Mouse (Mus musculus) ovary, postnatal 36 days (tissue): ENCODE measurements around the gene Grid2.
A peak's percentile ranks its signal among the peaks of the same experiment; 100 is the strongest.

Experiments
- DNase-seq: peaks from one replicate; pipeline ENCODE4 v3.0.0; 2022; ENCODE audit warnings: low spot score, mixed read lengths

Grid2 gene

DNA sequence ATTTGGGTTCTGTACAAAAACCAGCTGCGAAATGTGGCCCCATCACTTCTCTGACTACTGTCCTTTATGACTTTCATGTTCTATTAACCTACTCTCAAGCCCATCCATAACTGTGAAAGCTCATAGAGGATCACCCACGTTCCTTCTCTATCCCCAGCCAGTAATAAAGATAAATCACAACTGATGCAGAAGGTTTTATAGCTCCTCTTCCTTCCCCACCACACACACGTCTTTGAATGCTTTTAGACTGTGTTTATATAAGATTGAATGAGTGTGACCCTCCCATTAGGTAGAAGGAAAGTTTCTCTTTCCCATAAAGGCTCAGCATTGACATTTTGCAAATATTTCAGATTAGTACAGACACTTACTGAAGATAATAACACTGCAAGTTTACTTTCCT lies 1350.1 kb downstream of the Grid2 start:
- DNase-seq: no peak

DNA sequence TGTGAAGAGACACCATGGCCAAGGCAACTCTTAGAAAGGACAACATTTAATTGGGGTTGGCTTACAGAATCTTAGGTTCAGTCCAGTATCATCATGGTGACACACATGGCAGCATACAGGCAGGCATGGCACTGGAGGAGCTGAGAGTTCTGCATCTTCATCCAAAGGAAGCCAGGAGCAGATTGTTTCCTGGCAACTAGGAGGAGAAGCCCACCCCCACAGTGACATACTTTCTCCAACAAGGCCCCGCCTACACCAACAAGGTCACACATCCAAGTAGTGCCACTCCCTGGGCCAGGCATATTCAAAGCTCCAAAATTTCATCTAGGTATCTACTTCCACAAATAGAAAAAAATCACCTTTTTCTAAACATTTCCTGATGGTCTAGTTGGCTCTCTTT lies 1351.4 kb downstream of the Grid2 start:
- no peak for DNase-seq

- DNase-seq: no peak
These were observed 1352.3 kb downstream of the Grid2 start for GRCm38 (mm10) chr6:64607942-64608341.

- DNase-seq: no peak
These were observed 1361.2 kb downstream of the Grid2 start for GRCm38 (mm10) chr6:64616843-64617242.

DNA sequence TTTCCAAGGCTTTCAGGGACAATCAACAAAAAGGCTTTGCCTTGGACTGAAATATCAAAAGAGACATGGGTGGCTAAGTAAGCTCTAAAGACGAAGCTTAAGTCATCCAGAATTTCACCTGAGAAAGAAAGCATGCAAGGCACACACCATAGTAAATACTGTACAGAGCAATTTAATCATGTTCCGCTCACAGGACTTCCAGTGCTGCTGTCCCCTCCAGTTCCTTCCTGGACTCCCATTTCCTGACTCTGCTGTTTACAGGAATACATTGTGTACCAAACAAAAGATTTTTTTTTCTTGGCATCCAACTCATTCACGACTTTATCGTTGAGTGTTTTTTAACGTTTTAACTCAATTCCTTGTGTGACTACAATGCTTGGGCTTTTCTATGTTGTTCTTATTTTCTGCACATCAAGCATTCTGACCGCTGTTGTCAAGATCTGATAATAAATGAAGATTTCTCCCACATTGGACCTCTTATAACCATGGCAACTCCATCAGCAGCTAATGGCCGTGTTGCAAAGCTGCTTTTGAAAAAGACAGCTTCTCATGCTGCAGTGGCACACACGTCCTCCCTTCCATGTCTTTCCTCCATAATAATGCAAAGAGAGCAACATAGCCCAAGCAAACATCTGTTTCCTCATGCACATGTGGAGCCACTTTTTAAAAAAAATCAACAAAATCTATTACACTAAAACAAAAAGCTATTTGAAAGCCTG lies 1361.9 kb downstream of the Grid2 start:
- DNase-seq: no peak

DNA sequence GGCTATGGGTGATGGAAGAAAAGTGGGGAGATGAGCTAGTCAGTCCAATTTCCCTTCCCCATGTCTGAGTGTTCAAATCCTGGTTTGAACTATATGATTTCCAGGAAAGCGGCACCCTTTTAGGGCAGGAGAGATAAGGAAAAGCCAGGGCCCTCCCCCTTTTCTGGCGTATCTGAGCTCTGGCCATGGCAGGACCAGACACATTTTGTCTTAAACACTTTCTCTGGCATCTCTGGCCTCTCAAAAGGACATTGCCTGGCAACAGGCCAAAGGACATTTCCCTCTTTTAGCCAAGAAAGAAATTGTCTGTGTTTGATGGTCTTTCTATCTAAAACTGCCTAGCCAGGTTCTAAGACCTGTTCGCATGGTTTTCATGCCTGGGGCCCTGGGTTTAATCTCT lies 1367.7 kb downstream of the Grid2 start:
- DNase-seq: no peak

- no peak for DNase-seq
These were observed 1392.0 kb downstream of the Grid2 start for GRCm38 (mm10) chr6:64647661-64648060.

GRCm38 (mm10) chr6:64648196-64648595 lies 1392.5 kb downstream of the Grid2 start:
- DNase-seq: no peak

DNA sequence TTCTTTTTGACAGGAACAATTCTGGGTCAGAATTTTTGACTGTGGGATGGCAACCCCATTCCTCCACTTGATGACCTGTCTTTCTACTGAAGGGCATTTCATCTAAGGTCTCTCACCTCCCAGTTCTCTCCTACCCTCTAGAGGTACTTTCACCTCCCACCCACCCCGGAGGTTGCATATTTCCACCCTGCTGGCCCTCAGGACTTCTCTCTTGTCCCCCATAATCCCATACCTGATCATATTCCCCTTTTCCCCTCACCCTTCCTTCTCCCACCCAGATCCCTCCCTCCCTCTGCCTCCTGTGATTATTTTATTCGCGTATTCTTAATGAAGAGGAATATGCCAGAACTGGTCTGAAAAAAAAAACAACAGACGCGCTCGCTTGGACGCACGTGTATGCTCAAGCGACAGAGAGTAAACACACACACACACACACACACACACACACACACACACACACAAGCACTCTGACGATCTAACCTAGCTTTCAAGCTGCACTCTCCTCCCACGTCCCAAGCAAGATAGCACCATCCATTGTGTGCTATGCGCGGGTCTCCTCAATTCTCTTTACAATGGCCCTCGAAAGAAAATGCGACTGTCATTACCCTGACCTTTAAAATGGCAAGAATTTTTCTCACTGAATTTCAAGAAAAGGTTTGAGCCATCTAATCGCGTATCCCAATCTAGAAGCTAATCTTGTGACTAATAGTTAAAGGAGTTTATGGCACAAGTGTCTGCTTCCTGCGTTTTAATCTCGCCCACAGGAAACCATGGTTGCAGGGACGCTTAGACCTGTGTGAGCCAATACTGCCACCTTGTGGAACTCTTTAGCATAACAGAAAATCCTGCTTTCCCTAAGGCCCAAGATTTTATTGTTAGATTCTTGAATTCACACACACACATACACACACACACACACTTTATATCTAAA lies 1393.9 kb downstream of the Grid2 start:
- peak; percentile 7 for DNase-seq

GRCm38 (mm10) chr6:64650765-64651164 lies 1395.1 kb downstream of the Grid2 start:
- no peak for DNase-seq

DNA sequence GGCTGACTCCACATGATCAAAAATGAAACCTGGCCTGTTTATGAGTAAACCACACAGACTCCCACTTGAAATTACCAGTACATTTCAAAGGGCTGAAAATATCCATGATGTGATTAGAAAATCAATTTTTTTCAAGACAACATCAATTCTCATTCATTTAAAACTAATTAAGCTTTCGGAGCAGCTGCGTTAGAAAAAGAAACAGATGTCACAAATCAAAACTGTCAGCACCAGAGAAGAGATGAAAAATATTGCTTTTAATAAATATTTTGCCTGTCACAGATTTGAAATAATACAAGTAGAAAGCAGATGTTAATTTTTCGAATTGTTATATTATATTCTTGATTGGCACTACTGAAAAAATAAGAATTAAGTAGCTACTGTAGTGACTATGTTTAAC lies 1415.3 kb downstream of the Grid2 start:
- no peak for DNase-seq

DNA sequence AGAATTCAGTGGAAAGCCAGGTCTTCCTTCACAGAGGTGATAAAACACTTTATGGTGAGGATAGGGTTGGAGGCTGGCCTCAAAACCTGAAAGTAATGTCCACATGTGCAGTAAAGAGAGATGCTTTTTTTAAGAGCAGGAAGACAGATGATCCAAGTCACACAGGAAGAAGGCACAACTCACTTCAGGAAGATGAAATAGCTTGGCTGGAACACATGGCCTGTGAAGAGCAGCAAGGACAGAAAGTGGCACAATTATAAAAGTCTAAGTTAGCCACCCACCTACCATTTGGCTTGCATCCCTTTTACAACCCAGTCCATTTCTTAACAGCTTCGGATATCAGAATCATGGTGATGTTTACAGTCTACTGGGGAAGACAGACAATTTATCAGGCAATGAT lies 1423.1 kb downstream of the Grid2 start:
- no peak for DNase-seq

DNA sequence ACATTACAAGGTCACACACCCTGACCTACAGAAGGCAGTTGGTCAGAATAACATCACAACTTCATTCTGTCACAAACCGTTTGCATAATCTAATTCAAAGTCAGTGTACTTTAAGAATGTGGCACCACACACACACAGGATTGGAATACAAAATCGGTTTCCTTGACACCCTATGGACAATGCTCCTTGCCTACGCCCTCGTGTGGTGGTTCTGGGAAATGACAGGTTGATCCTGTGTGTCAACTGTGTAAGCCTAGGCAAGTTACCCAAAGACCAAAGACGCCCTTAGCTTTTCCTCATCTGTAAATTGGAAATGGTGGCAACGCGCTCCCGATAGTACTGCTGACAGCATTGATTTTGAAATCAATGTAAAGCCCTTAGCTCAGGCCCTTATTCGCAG lies 1428.3 kb downstream of the Grid2 start:
- DNase-seq: peak; percentile 17

DNA sequence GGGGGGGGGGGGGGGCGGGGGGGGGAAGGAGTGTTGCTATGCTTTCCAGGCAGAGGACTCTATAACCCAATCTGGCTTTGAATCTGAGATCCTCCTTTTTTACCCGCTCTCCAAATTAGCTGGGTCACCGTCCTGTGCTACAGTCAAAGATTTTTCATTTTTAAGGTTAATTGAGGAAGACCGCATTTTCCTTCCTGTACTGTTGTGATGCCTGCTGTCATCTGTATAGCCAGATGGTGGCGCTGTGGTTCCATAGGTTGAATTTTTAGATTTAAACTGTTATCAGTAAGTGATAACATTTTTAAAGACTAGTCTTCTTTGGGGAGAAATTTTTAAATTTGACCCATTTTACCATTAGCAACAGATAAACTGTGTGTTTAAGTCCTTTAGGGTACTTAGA lies 1429.3 kb downstream of the Grid2 start:
- no peak for DNase-seq

DNA sequence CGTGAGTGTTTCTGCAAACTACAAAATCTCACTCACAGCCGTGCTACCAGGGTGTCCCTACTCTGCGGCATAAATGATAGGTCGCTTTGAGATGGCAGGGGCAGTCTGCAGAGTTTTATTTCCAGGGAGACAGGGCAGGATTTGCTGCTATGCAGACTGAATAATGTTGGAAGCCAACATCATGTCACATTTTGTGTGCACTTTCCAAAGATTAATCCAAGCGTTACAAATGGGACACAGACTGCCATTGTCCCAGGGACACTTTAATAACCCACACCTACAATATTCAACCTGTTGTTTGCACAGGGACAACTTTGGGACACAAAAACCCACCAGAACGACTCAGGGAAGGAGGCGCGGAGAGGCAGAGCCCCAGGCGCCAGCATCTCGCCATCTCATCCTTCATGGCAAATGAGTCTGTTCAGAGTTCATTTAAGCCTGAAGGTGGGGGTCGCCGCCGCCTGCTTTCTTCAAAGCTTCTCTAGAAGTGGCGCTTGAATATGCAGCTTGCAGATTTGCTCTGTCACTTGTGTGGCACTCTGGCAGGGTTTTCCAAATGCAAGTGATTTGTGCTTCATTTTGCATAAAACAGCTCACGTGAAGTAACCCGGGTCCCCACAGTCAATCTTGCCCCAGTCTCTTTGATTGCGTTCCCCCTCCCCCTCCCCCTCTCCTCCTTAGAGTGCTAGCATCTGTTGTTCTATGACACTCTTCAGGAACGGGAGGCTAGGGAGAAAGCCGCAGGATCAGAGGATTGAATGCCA lies 1432.7 kb downstream of the Grid2 start:
- DNase-seq: no peak

- no peak for DNase-seq
These were observed 1439.0 kb downstream of the Grid2 start for GRCm38 (mm10) chr6:64694688-64695087.

- DNase-seq: no peak
These were observed 1448.0 kb downstream of the Grid2 start for GRCm38 (mm10) chr6:64703659-64704058.

DNA sequence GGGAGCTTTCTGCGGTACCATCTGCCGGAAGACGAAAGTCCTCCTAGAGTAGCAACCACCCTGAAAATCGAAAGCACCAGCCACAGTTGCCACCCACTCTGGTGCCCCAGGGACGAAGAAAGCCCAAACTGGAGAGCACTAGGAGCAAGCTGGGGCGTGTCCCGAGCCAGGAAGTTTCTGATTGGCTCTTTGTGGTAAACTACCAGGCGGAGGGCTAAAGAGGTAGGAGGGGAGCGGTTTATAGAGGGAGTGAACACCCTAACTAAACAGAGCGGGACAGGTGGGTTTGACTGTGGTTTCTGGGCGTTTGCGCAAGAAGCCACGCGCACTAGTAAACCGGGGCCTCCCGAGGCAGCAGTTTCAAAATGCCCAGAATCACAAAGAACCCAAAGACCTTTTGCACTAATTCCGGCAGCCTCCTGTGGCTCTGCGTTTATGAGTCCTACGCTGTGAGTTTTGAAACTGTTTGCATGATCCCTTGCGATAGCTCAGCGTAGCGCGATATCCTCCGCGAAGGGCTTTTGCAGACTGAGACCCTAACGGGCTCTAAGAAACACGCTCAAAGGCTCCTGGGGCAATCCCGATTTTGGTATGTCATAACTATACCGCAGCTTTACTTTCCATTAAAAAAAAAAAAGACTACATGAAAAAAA lies 1472.2 kb downstream of the Grid2 start:
- peak; percentile 54 for DNase-seq

DNA sequence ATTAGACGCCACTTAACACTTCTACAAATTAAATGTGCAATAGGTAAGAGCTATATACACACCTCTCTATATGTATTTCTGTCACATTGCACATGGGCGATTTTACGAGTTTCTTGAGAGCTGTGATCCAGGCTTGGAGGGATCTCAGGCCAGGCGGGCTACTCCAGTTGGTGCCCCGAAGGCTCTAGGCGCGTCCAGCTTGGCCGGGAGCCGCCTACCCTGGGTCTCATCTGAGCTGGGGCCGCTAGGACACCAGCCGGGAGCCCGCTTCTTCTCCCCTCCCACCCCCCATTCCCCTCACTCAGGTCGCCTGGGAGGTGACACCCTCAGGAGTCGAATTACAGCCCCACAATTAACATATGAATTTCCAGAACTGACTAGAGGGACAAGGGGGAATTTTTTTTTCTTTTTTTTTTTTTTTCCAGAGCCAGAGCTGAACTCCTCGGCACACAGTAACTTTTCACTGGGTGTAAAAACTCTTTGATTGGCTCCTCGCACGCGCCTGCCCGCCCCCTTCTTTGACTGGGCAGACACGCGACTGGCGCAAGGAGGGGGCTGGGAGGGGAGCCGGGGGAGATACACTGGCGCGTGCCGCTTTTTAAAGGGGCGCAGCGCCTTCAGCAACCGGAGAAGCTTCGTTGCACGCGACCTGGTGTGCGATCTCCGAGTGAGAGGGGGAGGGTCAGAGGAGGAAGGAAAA lies 1473.0 kb downstream of the Grid2 start, which contains the start of gene Atoh1:
Gene Atoh1 (plus strand): TSS at position 627 of the 700 bp plus-strand sequence.
- DNase-seq: peak; percentile 52

GRCm38 (mm10) chr6:64729231-64730011 lies 1473.7 kb downstream of the Grid2 start:
- peak; percentile 43 for DNase-seq
